Mouse (Mus musculus): ENCODE results near the gene Mybphl. TPM values are rescaled to one million over a fixed set of nuclear protein-coding genes. Genes with fewer than 3 reads are reported as not detected.

Gene Mybphl
- polyA plus RNA-seq, 1 experiment from 2014 or later, result not detected

GRCm38 (mm10) chr3:108425624-108426018 lies 60.9 kb downstream of the Mybphl start:
- no peak overlapping the region for H3K27ac ChIP-seq
- no peak overlapping the region for H3K9ac ChIP-seq (ENCODE audit: low read depth, low read length)
- no peaks in the 10 kb centered on the region for H3K27me3 ChIP-seq (ENCODE audit: insufficient read depth, low read length)
- no peak overlapping the region for H3K4me3 ChIP-seq (replicated peaks; ENCODE audit: low read depth, low read length)
- DNase-seq (ENCODE audit: low spot score) (no peak), ATAC-seq (replicated peaks; ENCODE audit: low FRiP score, low read depth) (no peak)
- peaks cover 45% of the 10 kb centered on the region for H3K36me3 ChIP-seq (ENCODE audit: insufficient read depth, low read length)
- no peak overlapping the region for H3K4me2 ChIP-seq (ENCODE audit: low read length)
- peaks cover 10% of the 10 kb centered on the region for H3K4me1 ChIP-seq (replicated peaks; ENCODE audit: insufficient read depth, low read length)
- WGBS, result 88% methylated on average over 6 of the region's 6 CpGs
- H3K9me3 ChIP-seq (replicated peaks; ENCODE audit: low read length), result no peaks in the 10 kb centered on the region
- no peak for TF ChIP-seq CTCF (IDR thresholded peaks at IDR 0.05; ENCODE audit: low read depth)

Other genes with a start within 250 kb of the Mybphl start
- gene Gnai3, start 218.8 kb upstream of the Mybphl start, polyA plus RNA-seq (2015; fragmentation: Nextera tagmentation; extraction: Ambion mirVana), result 134 and 147 TPM in 2 replicates
- gene Gpr61, start 210.0 kb upstream of the Mybphl start, polyA plus RNA-seq (2015; fragmentation: Nextera tagmentation; extraction: Ambion mirVana), result not detected in 2 replicates
- gene Amigo1, start 178.6 kb upstream of the Mybphl start, polyA plus RNA-seq (2015; fragmentation: Nextera tagmentation; extraction: Ambion mirVana), result 4.2 and 5.4 TPM in 2 replicates
- 3.1 and 3.4 TPM in 2 replicates for gene Cyb561d1, start 163.7 kb upstream of the Mybphl start, polyA plus RNA-seq (2015; fragmentation: Nextera tagmentation; extraction: Ambion mirVana)
- gene Atxn7l2, start 154.0 kb upstream of the Mybphl start, polyA plus RNA-seq (2015; fragmentation: Nextera tagmentation; extraction: Ambion mirVana), result 10.9 and 11.0 TPM in 2 replicates
- 3.5 and 3.6 TPM in 2 replicates for gene Sypl2, start 138.3 kb upstream of the Mybphl start, polyA plus RNA-seq (2015; fragmentation: Nextera tagmentation; extraction: Ambion mirVana)
- 254 and 255 TPM in 2 replicates for gene Psma5, start 108.0 kb upstream of the Mybphl start, polyA plus RNA-seq (2015; fragmentation: Nextera tagmentation; extraction: Ambion mirVana)
- gene Sort1, start 80.8 kb upstream of the Mybphl start, polyA plus RNA-seq (2015; fragmentation: Nextera tagmentation; extraction: Ambion mirVana), result 11.7 and 12.4 TPM in 2 replicates
- 19.0 and 20.4 TPM in 2 replicates for gene Psrc1, start 18.9 kb downstream of the Mybphl start, polyA plus RNA-seq (2015; fragmentation: Nextera tagmentation; extraction: Ambion mirVana)
- gene Celsr2, start 50.6 kb downstream of the Mybphl start, polyA plus RNA-seq (2015; fragmentation: Nextera tagmentation; extraction: Ambion mirVana), result 15.1 and 16.9 TPM in 2 replicates
- gene Sars, start 80.3 kb downstream of the Mybphl start, polyA plus RNA-seq (2015; fragmentation: Nextera tagmentation; extraction: Ambion mirVana), result 118 and 135 TPM in 2 replicates
- not detected in 2 replicates for gene 1700013F07Rik, start 169.2 kb downstream of the Mybphl start, polyA plus RNA-seq (2015; fragmentation: Nextera tagmentation; extraction: Ambion mirVana)
- 1.6 and 1.7 TPM in 2 replicates for gene 5330417C22Rik, start 171.6 kb downstream of the Mybphl start, polyA plus RNA-seq (2015; fragmentation: Nextera tagmentation; extraction: Ambion mirVana)
- 33.5 and 35.8 TPM in 2 replicates for gene Tmem167b, start 197.6 kb downstream of the Mybphl start, polyA plus RNA-seq (2015; fragmentation: Nextera tagmentation; extraction: Ambion mirVana)
- 38.3 and 40.8 TPM in 2 replicates for gene Taf13, start 206.8 kb downstream of the Mybphl start, polyA plus RNA-seq (2015; fragmentation: Nextera tagmentation; extraction: Ambion mirVana)
- 5.9 and 6.8 TPM in 2 replicates for gene Wdr47, start 226.4 kb downstream of the Mybphl start, polyA plus RNA-seq (2015; fragmentation: Nextera tagmentation; extraction: Ambion mirVana)

All from kidney, postnatal 0 days (tissue).